Mouse (Mus musculus) cerebellum, adult 11-12 months (tissue): ENCODE measurements around the gene Polr2l.
"Not testable (repeated sequence)": the region's sequence is repeated elsewhere in the genome, so short reads cannot be mapped to it uniquely, and the experiment has no call there.

ENCODE experiments used
- DNase-seq: peaks from one replicate; pipeline ENCODE4 v3.0.0; 2022

The Polr2l gene

GRCm38 (mm10) chr7:141447110-141447991 is 27.6 kb downstream of the Polr2l start, which contains the start of gene Rplp2:
Gene Rplp2, plus strand, starts transcription at chr7:141447370.
- peak; percentile 92 for DNase-seq

GRCm38 (mm10) chr7:141446374-141446773 is 28.6 kb downstream of the Polr2l start:
- DNase-seq, result not testable (repeated sequence)

- DNase-seq, result peak; percentile 42
Measured at GRCm38 (mm10) chr7:141443828-141444237, 31.1 kb downstream of the Polr2l start, which contains the start of gene Pidd1. Gene Pidd1, minus strand, starts transcription at chr7:141444025.

- peak; percentile 63 for DNase-seq
Measured at GRCm38 (mm10) chr7:141443081-141443821, 31.7 kb downstream of the Polr2l start.

GRCm38 (mm10) chr7:141442199-141442598 is 32.7 kb downstream of the Polr2l start:
- peak; percentile 47 for DNase-seq

GRCm38 (mm10) chr7:141441460-141441859 is 33.5 kb downstream of the Polr2l start:
- peak; percentile 60 for DNase-seq

- peak; percentile 83 for DNase-seq
Measured at GRCm38 (mm10) chr7:141440613-141441012, 34.3 kb downstream of the Polr2l start.

- DNase-seq, result peak; percentile 70
Measured at GRCm38 (mm10) chr7:141439811-141440210, 35.1 kb downstream of the Polr2l start.

- DNase-seq, result peak; percentile 61
Measured at GRCm38 (mm10) chr7:141439140-141439679, 35.7 kb downstream of the Polr2l start.

- peak; percentile 94 for DNase-seq
Measured at GRCm38 (mm10) chr7:141438201-141438968, 36.5 kb downstream of the Polr2l start.

- peak; percentile 88 for DNase-seq
Measured at GRCm38 (mm10) chr7:141437178-141438120, 37.5 kb downstream of the Polr2l start, which contains the start of gene Slc25a22. Gene Slc25a22, minus strand, starts transcription at chr7:141437892.

- DNase-seq, result peak; percentile 48
Measured at GRCm38 (mm10) chr7:141436523-141436892, 38.4 kb downstream of the Polr2l start.

- DNase-seq, result peak; percentile 77
Measured at GRCm38 (mm10) chr7:141435856-141436522, 38.9 kb downstream of the Polr2l start.

GRCm38 (mm10) chr7:141435129-141435855 is 39.6 kb downstream of the Polr2l start:
- peak; percentile 84 for DNase-seq

- DNase-seq, result peak; percentile 88
Measured at GRCm38 (mm10) chr7:141434464-141434863, 40.5 kb downstream of the Polr2l start.

- peak; percentile 83 for DNase-seq
Measured at GRCm38 (mm10) chr7:141433517-141434400, 41.2 kb downstream of the Polr2l start.

GRCm38 (mm10) chr7:141432741-141433516 is 42.0 kb downstream of the Polr2l start:
- peak; percentile 98 for DNase-seq

- peak; percentile 86 for DNase-seq
Measured at GRCm38 (mm10) chr7:141432186-141432611, 42.7 kb downstream of the Polr2l start.
